Mouse (Mus musculus): ENCODE results near the gene Uaca. TPM values are rescaled to one million over a fixed set of nuclear protein-coding genes. Genes with fewer than 3 reads are reported as not detected.

Gene Uaca
- polyA plus RNA-seq, 1 experiment = 10.6 TPM

- H3K4me3 ChIP-seq (ENCODE audit: insufficient read depth, poor library complexity, severe bottlenecking) = no peak overlapping the region
- TF ChIP-seq CTCF (IDR thresholded peaks at IDR 0.05; ENCODE audit: control insufficient read depth, insufficient read depth, insufficient read length) (no peak), CEBPB (IDR thresholded peaks at IDR 0.05; ENCODE audit: low read depth) (no peak), FOSL1 (IDR thresholded peaks at IDR 0.05; ENCODE audit: insufficient read depth, low read length, poor library complexity, severe bottlenecking) (no peak), MYOD1 (IDR thresholded peaks at IDR 0.05; ENCODE audit: control insufficient read depth, insufficient read length, low read depth) (no peak), MYOG (IDR thresholded peaks at IDR 0.05; ENCODE audit: control insufficient read depth, extremely low read depth, insufficient read length) (no peak), USF1 (IDR thresholded peaks at IDR 0.05; ENCODE audit: low read depth) (no peak), MAX (IDR thresholded peaks at IDR 0.05) (no peak)
- H3K36me3 ChIP-seq (ENCODE audit: control insufficient read depth, insufficient read depth) = no peaks in the 10 kb centered on the region
- no peak overlapping the region for H3ac ChIP-seq (ENCODE audit: control insufficient read depth, insufficient read length, low read depth)
- H3K79me3 ChIP-seq (ENCODE audit: low read depth) = no peaks in the 10 kb centered on the region
- peaks cover 5% of the 10 kb centered on the region for H3K27me3 ChIP-seq (ENCODE audit: control insufficient read depth, insufficient read depth, insufficient read length)
- H3K79me2 ChIP-seq (ENCODE audit: control insufficient read depth, insufficient read depth) = no peaks in the 10 kb centered on the region
Measured at GRCm38 (mm10) chr9:60920673-60921062, 126.3 kb downstream of the Uaca start.

DNA sequence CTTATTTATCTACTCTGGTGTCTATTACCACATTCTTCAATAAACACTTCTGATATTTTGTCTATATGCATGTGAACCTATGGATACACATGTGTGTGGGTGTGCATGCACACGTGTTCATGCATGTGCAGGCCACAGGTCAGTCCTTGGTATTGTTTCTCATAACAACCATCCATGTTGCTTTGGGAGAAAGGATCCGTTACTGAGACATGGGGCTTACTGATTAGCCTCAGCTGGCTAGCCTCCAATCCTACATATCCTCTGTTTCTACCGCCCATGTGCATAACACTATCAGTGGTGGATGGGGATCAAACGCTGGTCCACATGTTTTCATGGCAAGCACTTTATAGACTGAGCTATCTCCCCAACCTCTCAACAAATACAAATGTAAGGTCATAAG is 126.9 kb downstream of the Uaca start:
- Histone ChIP-seq H3K79me2 (ENCODE audit: control insufficient read depth, insufficient read depth) (no peaks in the 10 kb centered on the region), H3K36me3 (ENCODE audit: control insufficient read depth, insufficient read depth) (no peaks in the 10 kb centered on the region), H3K27me3 (ENCODE audit: control insufficient read depth, insufficient read depth, insufficient read length) (peaks cover 5% of the 10 kb centered on the region), H3K79me3 (ENCODE audit: low read depth) (no peaks in the 10 kb centered on the region), H3ac (ENCODE audit: control insufficient read depth, insufficient read length, low read depth) (no peak overlapping the region), H3K4me3 (ENCODE audit: insufficient read depth, poor library complexity, severe bottlenecking) (no peak overlapping the region)
- TF ChIP-seq MYOG (IDR thresholded peaks at IDR 0.05; ENCODE audit: control insufficient read depth, extremely low read depth, insufficient read length) (no peak), CTCF (IDR thresholded peaks at IDR 0.05; ENCODE audit: control insufficient read depth, insufficient read depth, insufficient read length) (no peak), MYOD1 (IDR thresholded peaks at IDR 0.05; ENCODE audit: control insufficient read depth, insufficient read length, low read depth) (no peak), CEBPB (IDR thresholded peaks at IDR 0.05; ENCODE audit: low read depth) (no peak), FOSL1 (IDR thresholded peaks at IDR 0.05; ENCODE audit: insufficient read depth, low read length, poor library complexity, severe bottlenecking) (no peak), MAX (IDR thresholded peaks at IDR 0.05) (no peak), USF1 (IDR thresholded peaks at IDR 0.05; ENCODE audit: low read depth) (no peak)

- Histone ChIP-seq H3K79me2 (ENCODE audit: control insufficient read depth, insufficient read depth) (no peaks in the 10 kb centered on the region), H3K4me3 (ENCODE audit: insufficient read depth, poor library complexity, severe bottlenecking) (no peak overlapping the region), H3ac (ENCODE audit: control insufficient read depth, insufficient read length, low read depth) (no peak overlapping the region), H3K79me3 (ENCODE audit: low read depth) (no peaks in the 10 kb centered on the region), H3K36me3 (ENCODE audit: control insufficient read depth, insufficient read depth) (no peaks in the 10 kb centered on the region), H3K27me3 (ENCODE audit: control insufficient read depth, insufficient read depth, insufficient read length) (peaks cover 5% of the 10 kb centered on the region)
- TF ChIP-seq MYOD1 (IDR thresholded peaks at IDR 0.05; ENCODE audit: control insufficient read depth, insufficient read length, low read depth) (no peak), FOSL1 (IDR thresholded peaks at IDR 0.05; ENCODE audit: insufficient read depth, low read length, poor library complexity, severe bottlenecking) (no peak), CTCF (IDR thresholded peaks at IDR 0.05; ENCODE audit: control insufficient read depth, insufficient read depth, insufficient read length) (no peak), CEBPB (IDR thresholded peaks at IDR 0.05; ENCODE audit: low read depth) (no peak), MYOG (IDR thresholded peaks at IDR 0.05; ENCODE audit: control insufficient read depth, extremely low read depth, insufficient read length) (no peak), MAX (IDR thresholded peaks at IDR 0.05) (no peak), USF1 (IDR thresholded peaks at IDR 0.05; ENCODE audit: low read depth) (no peak)
Measured at GRCm38 (mm10) chr9:60921831-60922230, 127.5 kb downstream of the Uaca start.

DNA sequence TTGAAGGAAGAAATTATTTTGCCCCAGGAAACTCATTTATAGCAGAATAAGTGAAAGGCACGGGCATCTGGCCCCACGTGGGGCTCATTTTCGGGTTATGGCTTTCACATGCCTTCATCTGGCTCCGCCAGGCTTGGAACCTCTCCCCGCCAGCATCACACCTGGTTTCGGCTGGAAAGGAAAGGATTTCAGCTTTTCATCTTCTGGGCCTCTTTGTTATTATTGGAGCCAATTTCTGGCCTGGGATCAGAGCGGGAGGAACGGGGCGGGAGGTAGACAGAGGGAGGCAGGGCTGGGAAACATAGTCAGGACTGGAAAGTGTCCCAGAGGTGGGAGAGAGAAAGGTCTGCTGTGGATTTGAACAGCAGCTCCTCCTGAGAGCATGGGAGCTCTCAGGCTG is 132.0 kb downstream of the Uaca start:
- TF ChIP-seq CTCF (IDR thresholded peaks at IDR 0.05; ENCODE audit: control insufficient read depth, insufficient read depth, insufficient read length) (no peak), CEBPB (IDR thresholded peaks at IDR 0.05; ENCODE audit: low read depth) (no peak), USF1 (IDR thresholded peaks at IDR 0.05; ENCODE audit: low read depth) (no peak), MYOD1 (IDR thresholded peaks at IDR 0.05; ENCODE audit: control insufficient read depth, insufficient read length, low read depth) (no peak), MAX (IDR thresholded peaks at IDR 0.05) (no peak), MYOG (IDR thresholded peaks at IDR 0.05; ENCODE audit: control insufficient read depth, extremely low read depth, insufficient read length) (no peak), FOSL1 (IDR thresholded peaks at IDR 0.05; ENCODE audit: insufficient read depth, low read length, poor library complexity, severe bottlenecking) (no peak)
- Histone ChIP-seq H3K79me3 (ENCODE audit: low read depth) (no peaks in the 10 kb centered on the region), H3K36me3 (ENCODE audit: control insufficient read depth, insufficient read depth) (no peaks in the 10 kb centered on the region), H3K27me3 (ENCODE audit: control insufficient read depth, insufficient read depth, insufficient read length) (no peaks in the 10 kb centered on the region), H3ac (ENCODE audit: control insufficient read depth, insufficient read length, low read depth) (no peak overlapping the region), H3K79me2 (ENCODE audit: control insufficient read depth, insufficient read depth) (no peaks in the 10 kb centered on the region), H3K4me3 (ENCODE audit: insufficient read depth, poor library complexity, severe bottlenecking) (no peak overlapping the region)

GRCm38 (mm10) chr9:60929290-60929983 is 135.1 kb downstream of the Uaca start:
- Histone ChIP-seq H3K27me3 (ENCODE audit: control insufficient read depth, insufficient read depth, insufficient read length) (no peaks in the 10 kb centered on the region), H3K79me2 (ENCODE audit: control insufficient read depth, insufficient read depth) (no peaks in the 10 kb centered on the region), H3ac (ENCODE audit: control insufficient read depth, insufficient read length, low read depth) (no peak overlapping the region), H3K4me3 (ENCODE audit: insufficient read depth, poor library complexity, severe bottlenecking) (no peak overlapping the region), H3K36me3 (ENCODE audit: control insufficient read depth, insufficient read depth) (no peaks in the 10 kb centered on the region), H3K79me3 (ENCODE audit: low read depth) (no peaks in the 10 kb centered on the region)
- TF ChIP-seq MAX (IDR thresholded peaks at IDR 0.05) (no peak), MYOG (IDR thresholded peaks at IDR 0.05; ENCODE audit: control insufficient read depth, extremely low read depth, insufficient read length) (no peak), CTCF (IDR thresholded peaks at IDR 0.05; ENCODE audit: control insufficient read depth, insufficient read depth, insufficient read length) (no peak), FOSL1 (IDR thresholded peaks at IDR 0.05; ENCODE audit: insufficient read depth, low read length, poor library complexity, severe bottlenecking) (no peak), CEBPB (IDR thresholded peaks at IDR 0.05; ENCODE audit: low read depth) (no peak)

Other genes with a start within 250 kb of the Uaca start
- 5.9 TPM for gene Lrrc49, start 106.4 kb upstream of the Uaca start, polyA plus RNA-seq (2012; fragmentation: generic; extraction: Trizol)
- 0.83 TPM for gene Larp6, start 81.6 kb upstream of the Uaca start, polyA plus RNA-seq (2012; fragmentation: generic; extraction: Trizol)

All from C2C12 (cell line).